Mouse (Mus musculus): ENCODE measurements around the gene Zmynd15. TPM values are rescaled to one million over a fixed set of nuclear protein-coding genes. Genes with fewer than 3 reads are reported as not detected.

Gene Zmynd15
- polyA plus RNA-seq, 1 experiment: 0.04 TPM

DNA sequence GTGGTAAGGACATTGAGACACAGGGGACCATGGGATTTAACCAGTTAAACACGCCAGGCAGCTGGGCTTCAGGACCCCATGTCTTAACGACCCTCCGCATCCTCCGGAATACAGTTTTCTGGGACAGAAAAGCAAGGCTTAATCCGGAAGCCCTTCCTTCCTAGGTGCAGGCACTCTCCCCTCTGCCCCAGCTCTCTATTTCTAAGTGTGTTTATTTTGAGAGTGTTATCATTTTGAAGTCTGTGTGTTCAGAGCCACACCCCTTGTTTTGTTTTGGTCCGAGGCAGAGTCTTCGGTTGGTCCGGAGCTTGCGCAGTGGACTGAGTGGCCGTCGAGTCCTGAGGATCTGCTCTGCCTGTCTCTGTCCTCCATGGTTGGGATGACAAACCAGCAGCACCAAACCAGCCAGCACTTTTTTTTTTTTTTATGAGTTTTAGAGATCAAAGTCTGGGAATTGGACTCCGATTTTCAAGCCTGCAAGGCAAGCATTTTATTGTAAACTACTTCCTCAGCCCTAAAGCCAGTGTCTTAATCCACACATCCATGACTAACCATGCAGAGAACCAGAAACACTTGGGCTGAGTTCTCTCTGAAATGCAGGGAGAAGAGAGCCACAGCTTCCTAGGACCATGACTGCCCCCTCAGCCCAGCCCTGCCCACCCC is 15.8 kb downstream of the Zmynd15 start:
- no peaks in the 10 kb centered on the region for H3K79me3 ChIP-seq (ENCODE audit: low read depth)
- H3ac ChIP-seq (ENCODE audit: control insufficient read depth, insufficient read length, low read depth): no peak overlapping the region
- no peaks in the 10 kb centered on the region for H3K27me3 ChIP-seq (ENCODE audit: control insufficient read depth, insufficient read depth, insufficient read length)
- H3K36me3 ChIP-seq (ENCODE audit: control insufficient read depth, insufficient read depth): no peaks in the 10 kb centered on the region
- H3K79me2 ChIP-seq (ENCODE audit: control insufficient read depth, insufficient read depth): no peaks in the 10 kb centered on the region
- TF ChIP-seq MAX (IDR thresholded peaks at IDR 0.05): no peak
- no peak for TF ChIP-seq CTCF (IDR thresholded peaks at IDR 0.05; ENCODE audit: control insufficient read depth, insufficient read depth, insufficient read length)
- no peak for TF ChIP-seq FOSL1 (IDR thresholded peaks at IDR 0.05; ENCODE audit: insufficient read depth, low read length, poor library complexity, severe bottlenecking)
- no peak for TF ChIP-seq CEBPB (IDR thresholded peaks at IDR 0.05; ENCODE audit: low read depth)
- no peak for TF ChIP-seq MYOD1 (IDR thresholded peaks at IDR 0.05; ENCODE audit: control insufficient read depth, insufficient read length, low read depth)
- no peak for TF ChIP-seq MYOG (IDR thresholded peaks at IDR 0.05; ENCODE audit: control insufficient read depth, extremely low read depth, insufficient read length)
- TF ChIP-seq USF1 (IDR thresholded peaks at IDR 0.05; ENCODE audit: low read depth): no peak
- H3K4me3 ChIP-seq (ENCODE audit: insufficient read depth, poor library complexity, severe bottlenecking): no peak overlapping the region

DNA sequence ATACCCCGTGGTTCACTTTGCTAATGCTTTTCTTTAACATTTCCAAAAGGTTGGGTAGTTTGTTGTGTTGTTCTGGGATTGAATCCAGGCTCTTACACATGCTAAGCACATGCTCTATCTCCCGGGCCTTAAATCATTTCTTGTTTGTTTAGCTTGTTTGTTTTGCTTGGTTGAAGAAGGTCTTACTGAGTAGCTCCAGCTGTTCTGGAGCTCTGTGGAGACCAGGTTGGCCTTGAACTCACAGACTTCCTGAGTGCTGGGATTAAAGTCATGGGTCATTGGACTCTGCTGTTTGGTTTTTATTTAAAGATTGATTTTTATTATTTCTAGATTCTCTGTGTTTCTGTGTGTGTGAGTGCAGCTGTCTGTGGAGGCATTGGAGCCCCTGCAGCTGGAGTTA is 26.3 kb downstream of the Zmynd15 start:
- no peak overlapping the region for H3K4me3 ChIP-seq (ENCODE audit: insufficient read depth, poor library complexity, severe bottlenecking)
- no peaks in the 10 kb centered on the region for H3K36me3 ChIP-seq (ENCODE audit: control insufficient read depth, insufficient read depth)
- no peaks in the 10 kb centered on the region for H3K27me3 ChIP-seq (ENCODE audit: control insufficient read depth, insufficient read depth, insufficient read length)
- TF ChIP-seq MAX (IDR thresholded peaks at IDR 0.05) (no peak), CTCF (IDR thresholded peaks at IDR 0.05; ENCODE audit: control insufficient read depth, insufficient read depth, insufficient read length) (no peak), CEBPB (IDR thresholded peaks at IDR 0.05; ENCODE audit: low read depth) (no peak), USF1 (IDR thresholded peaks at IDR 0.05; ENCODE audit: low read depth) (no peak)
- no peaks in the 10 kb centered on the region for H3K79me3 ChIP-seq (ENCODE audit: low read depth)
- H3ac ChIP-seq (ENCODE audit: control insufficient read depth, insufficient read length, low read depth): no peak overlapping the region
- H3K79me2 ChIP-seq (ENCODE audit: control insufficient read depth, insufficient read depth): no peaks in the 10 kb centered on the region

DNA sequence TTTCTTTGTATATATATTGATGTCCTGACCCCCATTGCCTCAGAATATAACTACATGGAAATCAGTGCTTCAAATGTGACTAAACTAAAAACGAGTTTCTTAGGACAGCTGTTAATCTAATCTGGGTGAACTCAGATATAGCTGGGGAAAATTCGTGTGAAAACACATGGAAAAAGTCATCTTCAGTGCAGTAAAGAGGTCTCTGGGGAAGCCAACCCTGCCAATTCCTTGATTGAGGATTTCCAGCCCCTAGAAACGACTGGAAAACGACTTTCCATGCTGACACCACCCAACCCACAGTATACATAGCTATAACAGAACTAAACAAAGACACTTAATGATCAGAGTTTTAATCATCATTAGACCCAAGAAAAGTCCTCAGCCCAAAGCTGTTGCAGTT is 28.6 kb downstream of the Zmynd15 start:
- H3K4me3 ChIP-seq (ENCODE audit: insufficient read depth, poor library complexity, severe bottlenecking): no peak overlapping the region
- no peaks in the 10 kb centered on the region for H3K36me3 ChIP-seq (ENCODE audit: control insufficient read depth, insufficient read depth)
- no peaks in the 10 kb centered on the region for H3K79me2 ChIP-seq (ENCODE audit: control insufficient read depth, insufficient read depth)
- no peaks in the 10 kb centered on the region for H3K27me3 ChIP-seq (ENCODE audit: control insufficient read depth, insufficient read depth, insufficient read length)
- no peak for TF ChIP-seq MAX (IDR thresholded peaks at IDR 0.05)
- TF ChIP-seq CTCF (IDR thresholded peaks at IDR 0.05; ENCODE audit: control insufficient read depth, insufficient read depth, insufficient read length): no peak
- TF ChIP-seq USF1 (IDR thresholded peaks at IDR 0.05; ENCODE audit: low read depth): no peak
- no peak for TF ChIP-seq MYOD1 (IDR thresholded peaks at IDR 0.05; ENCODE audit: control insufficient read depth, insufficient read length, low read depth)
- no peak for TF ChIP-seq CEBPB (IDR thresholded peaks at IDR 0.05; ENCODE audit: low read depth)
- TF ChIP-seq MYOG (IDR thresholded peaks at IDR 0.05; ENCODE audit: control insufficient read depth, extremely low read depth, insufficient read length): no peak
- TF ChIP-seq FOSL1 (IDR thresholded peaks at IDR 0.05; ENCODE audit: insufficient read depth, low read length, poor library complexity, severe bottlenecking): no peak
- no peak overlapping the region for H3ac ChIP-seq (ENCODE audit: control insufficient read depth, insufficient read length, low read depth)
- H3K79me3 ChIP-seq (ENCODE audit: low read depth): no peaks in the 10 kb centered on the region

DNA sequence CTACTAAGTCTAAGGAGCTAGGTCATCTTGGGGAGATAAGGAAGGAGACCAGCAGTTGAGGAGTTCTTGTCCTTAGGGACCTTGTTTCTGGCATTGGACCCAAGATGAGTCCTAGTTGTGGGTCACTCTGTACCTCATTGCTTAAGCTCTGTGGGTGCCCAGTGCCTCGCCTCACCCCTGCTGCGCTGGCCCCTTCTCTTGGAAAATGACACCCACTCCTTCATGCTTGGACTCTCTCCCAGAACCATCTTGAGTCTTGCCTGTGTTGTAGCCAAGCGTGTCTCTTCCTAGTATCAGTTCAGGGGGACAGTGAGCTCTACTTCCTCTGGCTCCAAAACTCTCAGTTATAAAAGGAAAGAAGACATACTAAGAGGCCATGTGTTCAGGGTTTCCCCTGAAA is 29.9 kb downstream of the Zmynd15 start:
- TF ChIP-seq MYOD1 (IDR thresholded peaks at IDR 0.05; ENCODE audit: control insufficient read depth, insufficient read length, low read depth) (no peak), USF1 (IDR thresholded peaks at IDR 0.05; ENCODE audit: low read depth) (no peak), CEBPB (IDR thresholded peaks at IDR 0.05; ENCODE audit: low read depth) (no peak), FOSL1 (IDR thresholded peaks at IDR 0.05; ENCODE audit: insufficient read depth, low read length, poor library complexity, severe bottlenecking) (no peak), MYOG (IDR thresholded peaks at IDR 0.05; ENCODE audit: control insufficient read depth, extremely low read depth, insufficient read length) (no peak), MAX (IDR thresholded peaks at IDR 0.05) (no peak), CTCF (IDR thresholded peaks at IDR 0.05; ENCODE audit: control insufficient read depth, insufficient read depth, insufficient read length) (no peak)
- Histone ChIP-seq H3K27me3 (ENCODE audit: control insufficient read depth, insufficient read depth, insufficient read length) (no peaks in the 10 kb centered on the region), H3ac (ENCODE audit: control insufficient read depth, insufficient read length, low read depth) (no peak overlapping the region), H3K36me3 (ENCODE audit: control insufficient read depth, insufficient read depth) (no peaks in the 10 kb centered on the region), H3K79me2 (ENCODE audit: control insufficient read depth, insufficient read depth) (no peaks in the 10 kb centered on the region), H3K4me3 (ENCODE audit: insufficient read depth, poor library complexity, severe bottlenecking) (no peak overlapping the region), H3K79me3 (ENCODE audit: low read depth) (no peaks in the 10 kb centered on the region)

DNA sequence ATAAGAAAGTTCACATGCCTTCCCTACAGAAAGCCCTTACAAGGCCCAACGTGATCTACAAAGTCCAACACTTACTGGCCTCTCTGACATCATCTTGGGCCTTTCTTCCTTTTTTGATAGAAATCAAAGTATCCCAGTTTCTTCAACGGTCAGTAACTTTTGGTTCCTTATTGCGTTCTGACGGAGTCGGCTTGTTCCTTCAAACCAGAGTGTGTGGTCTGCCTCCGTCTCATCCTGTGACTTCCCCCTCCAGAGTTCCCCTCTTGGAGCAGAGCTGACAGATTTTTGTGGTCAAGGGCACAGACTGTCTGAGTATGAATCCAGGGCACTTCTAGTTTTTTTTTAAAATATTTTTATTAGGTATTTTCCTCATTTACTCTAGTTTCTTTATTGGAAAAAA is 30.5 kb downstream of the Zmynd15 start:
- H3K36me3 ChIP-seq (ENCODE audit: control insufficient read depth, insufficient read depth): no peaks in the 10 kb centered on the region
- H3ac ChIP-seq (ENCODE audit: control insufficient read depth, insufficient read length, low read depth): no peak overlapping the region
- TF ChIP-seq USF1 (IDR thresholded peaks at IDR 0.05; ENCODE audit: low read depth): no peak
- no peak for TF ChIP-seq MYOG (IDR thresholded peaks at IDR 0.05; ENCODE audit: control insufficient read depth, extremely low read depth, insufficient read length)
- TF ChIP-seq CTCF (IDR thresholded peaks at IDR 0.05; ENCODE audit: control insufficient read depth, insufficient read depth, insufficient read length): no peak
- TF ChIP-seq MAX (IDR thresholded peaks at IDR 0.05): no peak
- no peak for TF ChIP-seq MYOD1 (IDR thresholded peaks at IDR 0.05; ENCODE audit: control insufficient read depth, insufficient read length, low read depth)
- no peak for TF ChIP-seq FOSL1 (IDR thresholded peaks at IDR 0.05; ENCODE audit: insufficient read depth, low read length, poor library complexity, severe bottlenecking)
- TF ChIP-seq CEBPB (IDR thresholded peaks at IDR 0.05; ENCODE audit: low read depth): no peak
- H3K4me3 ChIP-seq (ENCODE audit: insufficient read depth, poor library complexity, severe bottlenecking): no peak overlapping the region
- no peaks in the 10 kb centered on the region for H3K79me3 ChIP-seq (ENCODE audit: low read depth)
- H3K79me2 ChIP-seq (ENCODE audit: control insufficient read depth, insufficient read depth): no peaks in the 10 kb centered on the region
- no peaks in the 10 kb centered on the region for H3K27me3 ChIP-seq (ENCODE audit: control insufficient read depth, insufficient read depth, insufficient read length)

Data from C2C12 (cell line).